Mouse (Mus musculus) embryonic facial prominence, embryonic 15.5 days (tissue): ENCODE measurements around the gene Snx5. TPM values are rescaled to one million over a fixed set of nuclear protein-coding genes. Genes with fewer than 3 reads are reported as not detected.
A peak's percentile ranks its signal among the peaks of the same experiment; 100 is the strongest.

Experiments
- ATAC-seq: fragments of 200-750 bp; cut with Nextera tagmentation; 2 replicates; pipeline ENCODE4 v1.8.0; 2017; ENCODE audit warnings: low read depth, moderate TSS enrichment; ENCODE audit not compliant: insufficient number of reproducible peaks, low FRiP score, low TSS enrichment
- H3K27ac ChIP-seq: fragments of 300-500 bp; sonication (generic); replicated peaks from 2 replicates; pipeline ENCODE4 v1.5.1; 2015; ENCODE audit warnings: mild to moderate bottlenecking, inconsistent platforms
- H3K27me3 ChIP-seq: fragments of 300-500 bp; sonication (generic); 2 replicates; pipeline ENCODE4 v1.6.1; 2015; ENCODE audit warnings: inconsistent platforms
- H3K36me3 ChIP-seq: fragments of 300-500 bp; sonication (generic); 2 replicates; pipeline ENCODE4 v1.6.1; 2015; ENCODE audit warnings: mild to moderate bottlenecking, inconsistent platforms
- H3K4me1 ChIP-seq: fragments of 300-500 bp; sonication (generic); 2 replicates; pipeline ENCODE4 v1.6.1; 2015; ENCODE audit warnings: inconsistent platforms
- H3K4me2 ChIP-seq: fragments of 300-500 bp; sonication (generic); replicated peaks from 2 replicates; pipeline ENCODE4 v1.6.1; 2015; ENCODE audit warnings: mild to moderate bottlenecking, inconsistent platforms
- H3K4me3 ChIP-seq: fragments of 300-500 bp; sonication (generic); replicated peaks from 2 replicates; pipeline ENCODE4 v1.5.1; 2015; ENCODE audit warnings: mild to moderate bottlenecking, inconsistent platforms
- H3K9ac ChIP-seq: fragments of 300-500 bp; sonication (generic); 2 replicates; pipeline ENCODE4 v1.6.1; 2015; ENCODE audit warnings: inconsistent platforms
- H3K9me3 ChIP-seq: fragments of 300-500 bp; sonication (generic); replicated peaks from 2 replicates; pipeline ENCODE4 v1.6.1; 2016; ENCODE audit warnings: inconsistent platforms
- WGBS: fragments of 180-500 bp; shearing (Covaris S2); methylation state at CpG from one replicate; pipeline ENCODE4 v1.1.7; 2015; 5-methylcytosine and 5-hydroxymethylcytosine counted together
- polyA plus RNA-seq: library from polyadenylated mRNA; unstranded; fragments of >200 nt; fragmentation: Nextera tagmentation; extraction: Ambion mirVana; gene quantifications from 2 replicates; pipeline ENCODE4 v1.2.1, GENCODE M21; 2015

Gene Snx5
- polyA plus RNA-seq, 1 experiment from 2014 or later = 110 TPM

GRCm38 (mm10) chr2:144265916-144266683, 4.6 kb downstream of the Snx5 start:
- WGBS = 41% methylated on average over 4 of the region's 4 CpGs
- Histone ChIP-seq H3K9me3 (no peaks in the 10 kb centered on the region), H3K4me2 (no peak overlapping the region), H3K4me1 (peaks cover 25% of the 10 kb centered on the region), H3K36me3 (peaks cover 10% of the 10 kb centered on the region), H3K9ac (no peak overlapping the region), H3K27me3 (no peaks in the 10 kb centered on the region), H3K4me3 (no peak overlapping the region), H3K27ac (no peak overlapping the region; the same call in 1 of the 2 replicates)
- ATAC-seq = no peak

- Histone ChIP-seq H3K4me3 (no peak overlapping the region), H3K9ac (no peak overlapping the region), H3K4me2 (no peak overlapping the region), H3K27ac (no peak overlapping the region), H3K9me3 (no peaks in the 10 kb centered on the region), H3K27me3 (no peaks in the 10 kb centered on the region), H3K36me3 (peaks cover 20% of the 10 kb centered on the region), H3K4me1 (peaks cover 23% of the 10 kb centered on the region)
- 64% methylated on average over 3 of the region's 3 CpGs for WGBS
- ATAC-seq = no peak
These were observed 5.6 kb downstream of the Snx5 start for GRCm38 (mm10) chr2:144265120-144265488.

- 71% methylated on average over 5 of the region's 5 CpGs for WGBS
- Histone ChIP-seq H3K36me3 (peaks cover 21% of the 10 kb centered on the region), H3K9me3 (no peaks in the 10 kb centered on the region), H3K27ac (no peak overlapping the region), H3K4me1 (peaks cover 23% of the 10 kb centered on the region), H3K4me2 (no peak overlapping the region), H3K27me3 (no peaks in the 10 kb centered on the region), H3K4me3 (no peak overlapping the region), H3K9ac (no peak overlapping the region)
- no peak for ATAC-seq
These were observed 6.1 kb downstream of the Snx5 start for GRCm38 (mm10) chr2:144264398-144265119.

- Histone ChIP-seq H3K9ac (no peak overlapping the region), H3K4me1 (peaks cover 9% of the 10 kb centered on the region), H3K36me3 (peaks cover 38% of the 10 kb centered on the region), H3K27ac (no peak overlapping the region), H3K4me2 (no peak overlapping the region), H3K4me3 (no peak overlapping the region), H3K27me3 (no peaks in the 10 kb centered on the region), H3K9me3 (no peaks in the 10 kb centered on the region)
- WGBS = 94% methylated on average over 2 of the region's 2 CpGs
- no peak for ATAC-seq
These were observed 7.9 kb downstream of the Snx5 start for GRCm38 (mm10) chr2:144262837-144263236.

- Histone ChIP-seq H3K36me3 (peaks cover 57% of the 10 kb centered on the region), H3K4me2 (no peak overlapping the region), H3K4me1 (peaks cover 28% of the 10 kb centered on the region), H3K9me3 (no peaks in the 10 kb centered on the region), H3K27me3 (no peaks in the 10 kb centered on the region), H3K4me3 (no peak overlapping the region), H3K9ac (no peak overlapping the region), H3K27ac (no peak overlapping the region)
- ATAC-seq = no peak
These were observed 20.6 kb downstream of the Snx5 start for GRCm38 (mm10) chr2:144250111-144250510.

- no peak overlapping the region for H3K4me2 ChIP-seq
- peaks cover 28% of the 10 kb centered on the region for H3K4me1 ChIP-seq
- no peaks in the 10 kb centered on the region for H3K9me3 ChIP-seq
- no peak overlapping the region for H3K27ac ChIP-seq
- ATAC-seq = no peak
- 33% methylated on average over 4 of the region's 4 CpGs for WGBS
- no peak overlapping the region for H3K9ac ChIP-seq
- H3K27me3 ChIP-seq = no peaks in the 10 kb centered on the region
- H3K36me3 ChIP-seq = peaks cover 44% of the 10 kb centered on the region
- no peak overlapping the region for H3K4me3 ChIP-seq
These were observed 21.9 kb downstream of the Snx5 start for GRCm38 (mm10) chr2:144248613-144249376.

GRCm38 (mm10) chr2:144247337-144247978, 23.2 kb downstream of the Snx5 start:
- 36% methylated on average over 5 of the region's 5 CpGs for WGBS
- Histone ChIP-seq H3K4me3 (no peak overlapping the region), H3K4me1 (peaks cover 28% of the 10 kb centered on the region), H3K36me3 (peaks cover 31% of the 10 kb centered on the region), H3K27me3 (no peaks in the 10 kb centered on the region), H3K27ac (peak overlapping the region; percentile 51), H3K4me2 (no peak overlapping the region), H3K9me3 (no peaks in the 10 kb centered on the region), H3K9ac (no peak overlapping the region)
- no peak for ATAC-seq

GRCm38 (mm10) chr2:144246270-144246669, 24.4 kb downstream of the Snx5 start:
- peak overlapping the region; percentile 44; the same call in 1 of the 2 replicates for H3K27ac ChIP-seq
- H3K4me1 ChIP-seq = peaks cover 29% of the 10 kb centered on the region
- H3K9me3 ChIP-seq = no peaks in the 10 kb centered on the region
- H3K9ac ChIP-seq = no peak overlapping the region
- no peak overlapping the region for H3K4me2 ChIP-seq
- 69% methylated on average over 2 of the region's 2 CpGs for WGBS
- no peaks in the 10 kb centered on the region for H3K27me3 ChIP-seq
- H3K4me3 ChIP-seq = no peak overlapping the region
- ATAC-seq = no peak
- peaks cover 22% of the 10 kb centered on the region for H3K36me3 ChIP-seq

- WGBS = 45% methylated on average over 7 of the region's 7 CpGs
- peaks cover 15% of the 10 kb centered on the region for H3K36me3 ChIP-seq
- H3K9me3 ChIP-seq = no peaks in the 10 kb centered on the region
- H3K27me3 ChIP-seq = no peaks in the 10 kb centered on the region
- ATAC-seq = peak; percentile 54; the same call in 1 of the 2 replicates
- H3K27ac ChIP-seq = peak overlapping the region; percentile 44; the same call in 1 of the 2 replicates
- H3K4me3 ChIP-seq = no peak overlapping the region
- H3K9ac ChIP-seq = no peak overlapping the region
- no peak overlapping the region for H3K4me2 ChIP-seq
- H3K4me1 ChIP-seq = peaks cover 37% of the 10 kb centered on the region
These were observed 25.2 kb downstream of the Snx5 start for GRCm38 (mm10) chr2:144245464-144245863.

GRCm38 (mm10) chr2:144240095-144240899, 30.4 kb downstream of the Snx5 start:
- H3K27me3 ChIP-seq = no peaks in the 10 kb centered on the region
- no peak overlapping the region for H3K4me3 ChIP-seq
- H3K36me3 ChIP-seq = no peaks in the 10 kb centered on the region
- no peak overlapping the region for H3K9ac ChIP-seq
- H3K27ac ChIP-seq = peak overlapping the region; percentile 68
- H3K4me1 ChIP-seq = peaks cover 30% of the 10 kb centered on the region
- no peaks in the 10 kb centered on the region for H3K9me3 ChIP-seq
- ATAC-seq = peak; percentile 87
- WGBS = 71% methylated on average over 3 of the region's 3 CpGs
- no peak overlapping the region for H3K4me2 ChIP-seq
